Mouse (Mus musculus) c-Kit-positive CD71-positive TER-119-positive erythroid progenitor cells, embryonic 14.5 days (primary cell): ENCODE measurements around the gene Prdx5.
A peak's percentile ranks its signal among the peaks of the same experiment; 100 is the strongest.
"Not testable (repeated sequence)": the region's sequence is repeated elsewhere in the genome, so short reads cannot be mapped to it uniquely, and the experiment has no call there.

ENCODE experiments used
- DNase-seq: peaks from one replicate; pipeline ENCODE4 v3.0.0-alpha.2; 2013; ENCODE audit warnings: low spot score

Gene Prdx5

DNA sequence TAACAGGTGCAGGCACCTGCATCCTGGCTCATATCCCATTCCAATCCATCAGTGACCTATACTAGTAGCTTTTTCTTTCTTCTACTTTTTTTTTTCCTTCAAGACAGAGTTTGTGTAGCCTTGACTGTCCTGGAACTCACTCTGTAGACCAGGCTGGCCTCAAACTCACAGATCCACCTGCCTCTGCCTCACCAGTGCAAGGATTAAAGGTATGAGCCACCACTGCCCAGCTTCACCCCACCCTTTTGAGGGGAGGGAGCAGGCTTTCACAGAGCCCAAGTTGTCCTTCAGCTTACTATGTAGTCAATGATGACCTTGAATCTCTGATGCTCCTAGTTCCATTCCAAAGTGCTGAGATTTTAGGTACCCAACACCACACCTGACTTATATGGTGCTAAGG lies 9.5 kb upstream of the Prdx5 start:
- DNase-seq: no peak

- no peak for DNase-seq
Observed at GRCm38 (mm10) chr19:6918321-6918720, 8.4 kb upstream of the Prdx5 start.

GRCm38 (mm10) chr19:6916496-6916895 lies 6.6 kb upstream of the Prdx5 start:
- DNase-seq: no peak

DNA sequence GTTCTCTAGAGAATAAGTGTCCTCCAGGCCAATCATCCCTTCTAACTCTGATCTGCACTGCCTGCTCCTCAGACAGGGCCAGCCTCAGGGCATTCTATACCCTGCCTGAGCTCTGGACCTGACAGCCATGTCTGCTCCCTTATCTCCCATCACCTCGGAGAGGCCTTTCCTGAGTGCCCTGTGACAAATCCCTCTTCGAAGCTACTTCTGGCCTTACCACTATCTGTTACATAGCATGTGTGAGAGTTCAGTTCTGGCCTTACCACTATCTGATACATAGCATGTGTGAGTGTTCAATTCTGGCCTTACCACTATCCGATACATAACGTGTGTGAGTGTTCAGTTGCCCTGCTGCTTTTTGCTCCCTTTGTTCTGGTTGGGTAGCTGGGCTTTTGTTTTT lies 5.4 kb upstream of the Prdx5 start:
- DNase-seq: peak; percentile 34

- DNase-seq: no peak
Observed at GRCm38 (mm10) chr19:6914540-6914939, 4.6 kb upstream of the Prdx5 start.

DNA sequence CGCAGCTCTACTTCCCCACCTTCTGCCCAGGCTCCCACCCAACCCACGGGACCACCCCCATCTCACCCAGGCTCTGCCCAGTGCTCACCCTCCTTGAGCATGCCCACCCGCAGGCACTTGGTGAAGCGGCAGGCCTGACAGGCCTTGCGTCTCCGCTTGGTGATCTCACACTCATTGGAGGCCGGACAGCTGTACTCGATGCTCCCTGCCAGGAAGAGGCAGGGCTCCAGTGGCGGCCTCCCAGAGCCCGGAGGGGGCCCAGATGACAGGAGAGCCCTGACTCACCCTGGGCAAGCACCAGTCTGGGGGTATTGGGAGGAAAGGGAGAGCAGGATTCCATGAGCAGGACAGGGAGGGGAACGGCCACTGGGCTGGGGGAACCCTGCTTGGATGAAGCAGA lies 4.1 kb upstream of the Prdx5 start:
- DNase-seq: no peak

DNA sequence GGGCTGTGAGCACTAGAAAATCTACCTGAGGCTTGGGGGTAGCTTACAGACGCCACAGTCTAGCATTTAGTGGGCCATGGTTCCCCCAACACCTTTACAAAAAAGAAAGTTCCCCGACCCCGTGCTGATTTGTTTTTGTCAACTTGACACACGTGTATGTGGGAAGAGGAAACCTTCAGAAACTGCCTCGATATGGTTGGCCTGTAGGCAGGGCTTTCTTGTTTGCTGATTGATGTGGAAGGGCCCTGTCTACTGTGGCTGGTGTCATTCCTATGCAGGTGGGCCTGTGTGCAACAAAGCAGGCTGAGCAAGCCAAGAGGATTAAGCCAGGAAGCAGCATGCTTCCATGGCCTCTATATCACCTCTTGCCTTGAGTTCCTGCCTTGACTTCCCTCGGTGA lies 3.1 kb upstream of the Prdx5 start:
- DNase-seq: no peak

DNA sequence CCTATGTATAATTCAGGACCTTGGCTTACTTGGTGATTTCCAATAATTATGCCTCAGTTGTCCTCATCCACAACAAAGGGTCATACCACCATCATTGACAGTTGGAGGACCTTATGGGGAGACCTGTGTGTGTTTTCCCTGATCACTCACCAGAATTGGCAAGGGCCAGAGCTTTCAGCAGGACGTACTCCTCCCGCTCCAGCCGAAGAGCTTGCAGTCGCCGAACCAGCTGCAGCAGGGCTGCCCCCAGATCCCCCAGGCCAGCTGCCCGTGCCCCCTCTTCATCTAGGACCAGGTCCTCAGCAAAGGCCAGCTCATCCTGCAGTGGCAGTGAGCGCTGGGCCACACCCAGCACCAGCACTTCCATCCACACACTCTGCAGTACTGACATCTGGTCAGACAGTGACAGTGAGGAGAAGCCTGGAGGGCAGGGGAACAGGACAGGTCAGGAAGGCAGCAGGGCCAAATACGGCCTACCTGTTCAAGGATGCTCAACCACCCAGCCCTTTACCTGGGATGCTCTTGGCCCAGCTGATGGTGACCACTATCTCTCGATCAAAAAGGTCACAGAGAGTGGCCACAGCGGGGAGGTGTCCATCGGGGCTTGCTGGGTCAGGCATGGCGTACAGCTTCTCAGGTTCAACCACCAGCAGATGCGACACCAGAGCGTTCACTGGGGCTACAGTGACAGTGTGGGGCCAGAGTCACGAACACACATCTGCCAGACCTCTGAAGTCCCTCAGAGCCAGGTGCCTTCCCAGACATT lies 2.5 kb upstream of the Prdx5 start:
- no peak for DNase-seq

DNA sequence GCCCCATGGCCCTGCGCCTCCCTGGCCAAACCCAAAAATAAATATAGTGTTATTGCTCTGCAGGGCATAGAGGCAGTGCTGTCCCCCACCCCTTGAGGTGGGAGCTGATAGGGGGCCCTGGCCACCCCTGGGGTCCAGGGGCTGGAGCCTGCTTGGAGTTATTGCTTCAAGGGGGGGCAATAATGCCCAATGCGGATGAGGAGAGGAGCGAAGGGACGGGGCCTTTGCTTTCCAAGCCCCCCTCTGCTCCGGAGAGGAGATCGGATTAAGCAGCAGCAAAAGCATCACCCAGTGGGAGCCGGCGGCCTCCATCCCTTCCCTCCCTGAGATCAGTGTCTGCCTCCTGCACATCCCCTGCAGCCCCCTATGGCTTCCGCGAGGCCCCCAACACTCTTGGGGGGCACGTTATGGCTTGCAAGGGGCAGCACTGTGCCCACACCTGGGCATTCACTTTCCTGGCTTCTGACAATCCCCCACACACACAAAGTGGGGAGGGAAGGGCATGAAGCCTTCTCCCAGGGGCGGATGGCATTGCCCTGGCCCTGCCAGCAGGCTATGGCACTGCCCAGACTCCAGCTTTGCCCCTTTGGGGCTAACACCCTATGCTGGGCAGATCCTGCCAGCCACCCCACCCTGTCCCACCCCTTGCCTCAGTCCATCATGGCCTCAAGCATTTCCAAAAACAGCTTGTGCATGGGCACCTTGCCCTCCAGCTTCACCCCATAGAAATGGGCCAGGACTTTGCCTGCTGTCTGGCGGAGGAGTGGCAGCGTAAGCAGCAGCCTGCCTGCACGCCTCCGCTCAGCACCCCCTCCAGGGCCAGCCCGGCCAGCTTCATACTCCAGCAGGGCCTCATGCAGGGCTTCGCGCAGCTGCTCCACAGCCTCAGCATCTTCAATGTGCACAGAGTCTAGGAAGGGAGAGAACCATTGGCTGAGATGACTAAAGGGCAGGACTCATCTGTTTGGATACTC lies 1.5 kb upstream of the Prdx5 start:
- no peak for DNase-seq

GRCm38 (mm10) chr19:6910306-6910705 lies 400 bp upstream of the Prdx5 start:
- not testable (repeated sequence) for DNase-seq

DNA sequence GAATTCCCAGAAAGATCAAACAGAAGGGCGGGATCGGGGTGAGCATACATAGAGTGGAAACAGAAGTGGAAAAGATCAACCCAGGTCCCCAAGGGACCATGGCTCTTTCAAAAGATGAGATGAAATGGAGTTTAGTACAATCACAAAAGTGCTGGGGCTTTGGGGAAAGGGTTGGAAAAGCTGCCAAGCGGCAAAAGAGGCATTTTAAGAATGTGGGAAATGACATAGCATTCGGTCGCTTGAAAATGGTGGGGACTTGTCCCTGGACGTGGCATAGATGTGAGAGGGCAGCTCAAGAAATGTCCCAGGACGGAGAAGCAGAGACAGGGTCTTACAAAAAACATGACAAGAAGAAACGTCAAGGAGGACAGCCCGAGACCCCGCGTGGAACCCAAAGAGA lies 885 bp downstream of the Prdx5 start:
- DNase-seq: no peak

GRCm38 (mm10) chr19:6907811-6908540 lies 1.9 kb downstream of the Prdx5 start:
- no peak for DNase-seq

GRCm38 (mm10) chr19:6907094-6907493 lies 2.8 kb downstream of the Prdx5 start:
- no peak for DNase-seq

GRCm38 (mm10) chr19:6906199-6906598 lies 3.7 kb downstream of the Prdx5 start:
- DNase-seq: no peak

- no peak for DNase-seq
Observed at GRCm38 (mm10) chr19:6905498-6906159, 4.3 kb downstream of the Prdx5 start.

- DNase-seq: no peak
Observed at GRCm38 (mm10) chr19:6904846-6905245, 5.1 kb downstream of the Prdx5 start.

- DNase-seq: no peak
Observed at GRCm38 (mm10) chr19:6903031-6903430, 6.9 kb downstream of the Prdx5 start.

DNA sequence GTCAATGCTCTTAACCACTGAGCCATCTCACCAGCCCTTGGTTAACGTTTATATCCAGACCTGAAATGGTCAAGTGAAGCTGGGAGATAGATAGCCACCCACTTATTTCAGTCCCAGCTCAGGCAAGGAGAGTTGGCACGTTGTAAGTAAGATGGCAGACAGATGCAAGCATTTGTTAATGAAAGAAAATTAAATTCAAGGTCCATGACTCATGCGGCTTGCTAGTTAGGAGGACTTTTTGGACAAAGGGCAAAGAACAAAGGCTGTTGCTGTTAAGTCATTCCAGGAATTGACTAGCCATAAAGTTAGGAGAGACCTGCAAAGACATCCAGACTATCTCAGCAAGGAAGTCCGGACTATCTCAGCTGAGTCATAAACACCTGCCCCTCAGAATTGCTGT lies 10.3 kb downstream of the Prdx5 start:
- DNase-seq: no peak

GRCm38 (mm10) chr19:6895608-6896305 lies 14.1 kb downstream of the Prdx5 start:
- DNase-seq: not testable (repeated sequence)

- no peak for DNase-seq
Observed at GRCm38 (mm10) chr19:6893731-6894451, 16.0 kb downstream of the Prdx5 start.

GRCm38 (mm10) chr19:6892512-6892911 lies 17.4 kb downstream of the Prdx5 start:
- no peak for DNase-seq
